Mouse (Mus musculus) E14TG2a.4 (cell line): Measurements from ENCODE around the gene Tmc8.

Experiments used
- CTCF ChIP-seq: conservative IDR thresholded peaks from 2 replicates; pipeline ENCODE4 v1.5.1; 2014; ENCODE audit warnings: low read length
- NANOG ChIP-seq: IDR thresholded peaks from 2 replicates; pipeline ENCODE4 v1.6.1; 2014; ENCODE audit warnings: borderline replicate concordance, low read length, mixed read lengths
- POU5F1 ChIP-seq: IDR thresholded peaks from 2 replicates; pipeline ENCODE4 v1.6.1; 2014; ENCODE audit warnings: low read length, borderline replicate concordance

DNA sequence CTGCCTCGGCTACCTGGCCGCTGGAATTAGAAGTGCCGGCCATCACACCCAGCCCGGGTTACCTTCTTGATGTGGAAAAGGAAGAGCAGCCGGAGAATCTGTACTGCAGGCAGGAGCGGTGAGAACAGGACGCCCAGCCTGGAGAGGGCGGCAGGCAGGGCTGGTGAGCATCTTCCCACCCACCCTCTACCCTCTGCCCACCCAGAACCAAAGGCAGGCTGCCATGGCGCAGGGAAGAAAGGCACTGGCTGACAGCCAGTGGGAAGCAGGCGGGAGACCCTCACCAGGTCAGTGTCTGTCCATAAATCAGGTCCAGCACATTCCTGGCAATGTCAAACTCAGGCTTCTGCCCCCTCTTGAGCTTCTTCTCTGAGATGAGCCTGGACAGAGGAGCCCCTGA is 11.5 kb upstream of the Tmc8 start:
- TF ChIP-seq CTCF (no peak), POU5F1 (no peak), NANOG (no peak)
